Mouse (Mus musculus) T-helper 17 cell (primary cell): ENCODE data around the gene Dkc1.
"Not testable (repeated sequence)": the region's sequence is repeated elsewhere in the genome, so short reads cannot be mapped to it uniquely, and the experiment has no call there.

Experiments
- in situ Hi-C, 2 experiments: fragments of 300-600 bp; cut with MboI, MseI; formaldehyde crosslinking; loops; 1 replicate in 1 of 2; 2 replicates in 1 of 2; pipeline ENCODE4 v1.15.1; 2025; ENCODE audit warnings: high pct_unique_total_duplicates in 2 of 2

Dkc1 gene

GRCm38 (mm10) chrX:75137729-75138128, 42.1 kb downstream of the Dkc1 start:
- in situ Hi-C loops = no loop called here

- in situ Hi-C loops = no loop called here
These were observed 42.5 kb downstream of the Dkc1 start for GRCm38 (mm10) chrX:75138182-75138581.

GRCm38 (mm10) chrX:75143124-75143555, 47.5 kb downstream of the Dkc1 start:
- in situ Hi-C loops = not testable (repeated sequence)

GRCm38 (mm10) chrX:75148414-75148813, 52.8 kb downstream of the Dkc1 start:
- in situ Hi-C loops = no loop called here

- in situ Hi-C loops = no loop called here
These were observed 54.6 kb downstream of the Dkc1 start for GRCm38 (mm10) chrX:75150304-75150703.

GRCm38 (mm10) chrX:75152249-75152648, 56.6 kb downstream of the Dkc1 start:
- in situ Hi-C loops = no loop called here

GRCm38 (mm10) chrX:75155576-75156243, 60.1 kb downstream of the Dkc1 start:
- in situ Hi-C loops = no loop called here
